Mouse (Mus musculus) neural tube, embryonic 13.5 days (tissue): ENCODE results near the gene Bcl2l15. TPM values are rescaled to one million over a fixed set of nuclear protein-coding genes. Genes with fewer than 3 reads are reported as not detected.
"Not testable (repeated sequence)": the region's sequence is repeated elsewhere in the genome, so short reads cannot be mapped to it uniquely, and the experiment has no call there.

Source experiments
- ATAC-seq: fragments of 200-750 bp; cut with Nextera tagmentation; 2 replicates; pipeline ENCODE4 v1.8.0; 2017; ENCODE audit warnings: low read depth, mild to moderate bottlenecking, moderate TSS enrichment, moderate library complexity
- H3K27ac ChIP-seq: fragments of 300-500 bp; sonication (generic); replicated peaks from 2 replicates; pipeline ENCODE4 v1.5.1; 2015; ENCODE audit warnings: moderate library complexity, mild to moderate bottlenecking, inconsistent platforms
- H3K27me3 ChIP-seq: fragments of 300-500 bp; sonication (generic); 2 replicates; pipeline ENCODE4 v1.6.1; 2015; ENCODE audit warnings: mild to moderate bottlenecking, inconsistent platforms
- H3K36me3 ChIP-seq: fragments of 300-500 bp; sonication (generic); 2 replicates; pipeline ENCODE4 v1.6.1; 2015; ENCODE audit warnings: mild to moderate bottlenecking, inconsistent platforms
- H3K4me1 ChIP-seq: fragments of 300-500 bp; sonication (generic); replicated peaks from 2 replicates; pipeline ENCODE4 v1.6.1; 2015; ENCODE audit warnings: inconsistent platforms
- H3K4me2 ChIP-seq: fragments of 300-500 bp; sonication (generic); 2 replicates; pipeline ENCODE4 v1.6.1; 2015; ENCODE audit warnings: inconsistent platforms, mild to moderate bottlenecking, moderate library complexity
- H3K4me3 ChIP-seq: fragments of 300-500 bp; sonication (generic); 2 replicates; pipeline ENCODE4 v1.5.1; 2015; ENCODE audit warnings: mild to moderate bottlenecking, inconsistent platforms
- H3K9ac ChIP-seq: fragments of 300-500 bp; sonication (generic); 2 replicates; pipeline ENCODE4 v1.6.1; 2015; ENCODE audit warnings: moderate library complexity, mild to moderate bottlenecking, inconsistent platforms
- H3K9me3 ChIP-seq: fragments of 300-500 bp; sonication (generic); 2 replicates; pipeline ENCODE4 v1.6.1; 2016; ENCODE audit warnings: inconsistent platforms
- whole genome bisulfite sequencing: fragments of 180-500 bp; shearing (Covaris S2); methylation state at CpG from one replicate; pipeline ENCODE4 v1.1.7; 2015; 5-methylcytosine and 5-hydroxymethylcytosine counted together
- polyA plus RNA-seq: library from polyadenylated mRNA; unstranded; fragments of >200 nt; fragmentation: Nextera tagmentation; extraction: Ambion mirVana; gene quantifications from 2 replicates; pipeline ENCODE4 v1.2.1, GENCODE M21; 2015

Gene Bcl2l15
- polyA plus RNA-seq = 0.50 and 0.79 TPM in 2 replicates

GRCm38 (mm10) chr3:103832426-103832825 lies at the start of gene Bcl2l15:
Bcl2l15 (plus strand) TSS chr3:103832601.
- ATAC-seq = no peak
- no peak within 1 kb of the TSS for H3K4me2 ChIP-seq
- no peaks in the 10 kb centered on the region for H3K36me3 ChIP-seq
- H3K27ac ChIP-seq = no peak within 1 kb of the TSS
- H3K9me3 ChIP-seq = no peaks in the 10 kb centered on the region
- no peaks in the 10 kb centered on the region for H3K27me3 ChIP-seq
- no peak within 1 kb of the TSS for H3K4me3 ChIP-seq
- H3K4me1 ChIP-seq = no peaks in the 10 kb centered on the region
- H3K9ac ChIP-seq = no peak within 1 kb of the TSS

GRCm38 (mm10) chr3:103782844-103783609 lies 49.4 kb upstream of the Bcl2l15 start:
- 90% methylated on average over 4 of the region's 4 CpGs for WGBS
- Histone ChIP-seq H3K36me3 (peaks cover 2% of the 10 kb centered on the region; the same call in 1 of the 2 replicates), H3K27ac (no peak overlapping the region), H3K4me2 (no peak overlapping the region), H3K9ac (no peak overlapping the region), H3K27me3 (no peaks in the 10 kb centered on the region), H3K4me3 (no peak overlapping the region), H3K4me1 (peaks cover 17% of the 10 kb centered on the region), H3K9me3 (no peaks in the 10 kb centered on the region)
- no peak for ATAC-seq

- Histone ChIP-seq H3K27ac (no peak overlapping the region), H3K4me1 (peaks cover 38% of the 10 kb centered on the region), H3K9ac (no peak overlapping the region), H3K9me3 (no peaks in the 10 kb centered on the region), H3K4me2 (no peak overlapping the region), H3K4me3 (no peak overlapping the region), H3K36me3 (no peaks in the 10 kb centered on the region), H3K27me3 (no peaks in the 10 kb centered on the region)
- WGBS = 56% methylated on average over 7 of the region's 7 CpGs
- no peak for ATAC-seq
Measured at GRCm38 (mm10) chr3:103787225-103787624, 45.2 kb upstream of the Bcl2l15 start.

- H3K9me3 ChIP-seq = no peaks in the 10 kb centered on the region
- 87% methylated on average over 7 of the region's 7 CpGs for WGBS
- peak overlapping the region; percentile 94; the same call in 1 of the 2 replicates for H3K4me3 ChIP-seq
- peaks cover 8% of the 10 kb centered on the region; the same call in 1 of the 2 replicates for H3K27me3 ChIP-seq
- no peak overlapping the region for H3K9ac ChIP-seq
- peaks cover 38% of the 10 kb centered on the region for H3K4me1 ChIP-seq
- H3K27ac ChIP-seq = 0 out of 2 replicates have a peak overlapping the region, but pooled peaks have one; percentile 23
- peak overlapping the region; percentile 88 for H3K4me2 ChIP-seq
- no peak for ATAC-seq
- no peaks in the 10 kb centered on the region for H3K36me3 ChIP-seq
Measured at GRCm38 (mm10) chr3:103789096-103789495, 43.3 kb upstream of the Bcl2l15 start.

GRCm38 (mm10) chr3:103789891-103790345 lies 42.5 kb upstream of the Bcl2l15 start:
- Histone ChIP-seq H3K36me3 (no peaks in the 10 kb centered on the region), H3K4me3 (peak overlapping the region; percentile 94), H3K9ac (peak overlapping the region; percentile 96), H3K4me1 (peaks cover 38% of the 10 kb centered on the region), H3K9me3 (no peaks in the 10 kb centered on the region), H3K27ac (peak overlapping the region; percentile 95), H3K4me2 (peak overlapping the region; percentile 88), H3K27me3 (peaks cover 11% of the 10 kb centered on the region; the same call in 1 of the 2 replicates)
- WGBS = 3% methylated on average over 14 of the region's 14 CpGs
- ATAC-seq = no peak

- Histone ChIP-seq H3K4me3 (peak overlapping the region; percentile 94), H3K4me1 (peaks cover 32% of the 10 kb centered on the region), H3K27me3 (peaks cover 11% of the 10 kb centered on the region; the same call in 1 of the 2 replicates), H3K36me3 (no peaks in the 10 kb centered on the region), H3K4me2 (peak overlapping the region; percentile 88), H3K27ac (peak overlapping the region; percentile 95), H3K9ac (peak overlapping the region; percentile 96), H3K9me3 (no peaks in the 10 kb centered on the region)
- ATAC-seq = peak; percentile 86
- under 1% methylated on average over 61 of the region's 61 CpGs for WGBS
Measured at GRCm38 (mm10) chr3:103790346-103791145, 41.9 kb upstream of the Bcl2l15 start.

- Histone ChIP-seq H3K9me3 (no peaks in the 10 kb centered on the region), H3K4me3 (peak within 1 kb of the TSS; percentile 94), H3K27ac (peak within 1 kb of the TSS; percentile 95), H3K9ac (peak within 1 kb of the TSS; percentile 96), H3K4me2 (peak within 1 kb of the TSS; percentile 88), H3K27me3 (peaks cover 19% of the 10 kb centered on the region; the same call in 1 of the 2 replicates), H3K4me1 (peaks cover 32% of the 10 kb centered on the region), H3K36me3 (no peaks in the 10 kb centered on the region)
- peak; percentile 97 for ATAC-seq
- 10% methylated on average over 49 of the region's 49 CpGs for WGBS
Measured at GRCm38 (mm10) chr3:103791230-103792110, 40.9 kb upstream of the Bcl2l15 start, which contains the start of gene Hipk1. Hipk1 (minus strand) TSS chr3:103791563.

- Histone ChIP-seq H3K27me3 (peaks cover 23% of the 10 kb centered on the region; the same call in 1 of the 2 replicates), H3K27ac (peak overlapping the region; percentile 95; the same call in 1 of the 2 replicates), H3K4me3 (peak overlapping the region; percentile 94; the same call in 1 of the 2 replicates), H3K4me2 (peak overlapping the region; percentile 88), H3K9ac (peak overlapping the region; percentile 96; the same call in 1 of the 2 replicates), H3K4me1 (peaks cover 31% of the 10 kb centered on the region)
- not testable (repeated sequence) for H3K36me3 ChIP-seq, ATAC-seq, H3K9me3 ChIP-seq
- WGBS = 77% methylated on average over 5 of the region's 5 CpGs
Measured at GRCm38 (mm10) chr3:103792111-103792406, 40.3 kb upstream of the Bcl2l15 start.

GRCm38 (mm10) chr3:103792566-103792965 lies 39.8 kb upstream of the Bcl2l15 start:
- Histone ChIP-seq H3K36me3 (no peaks in the 10 kb centered on the region), H3K27me3 (peaks cover 23% of the 10 kb centered on the region; the same call in 1 of the 2 replicates), H3K4me3 (no peak overlapping the region), H3K4me1 (peaks cover 28% of the 10 kb centered on the region), H3K9ac (no peak overlapping the region), H3K27ac (no peak overlapping the region), H3K9me3 (no peaks in the 10 kb centered on the region), H3K4me2 (no peak overlapping the region)
- WGBS = 85% methylated on average over 1 of the region's 1 CpGs
- ATAC-seq = no peak

GRCm38 (mm10) chr3:103796389-103796788 lies 36.0 kb upstream of the Bcl2l15 start:
- Histone ChIP-seq H3K4me2 (no peak overlapping the region), H3K36me3 (0 out of 2 replicates have a peak, but pooled peaks cover 7% of the 10 kb centered on the region), H3K9ac (no peak overlapping the region), H3K27me3 (peaks cover 23% of the 10 kb centered on the region; the same call in 1 of the 2 replicates), H3K9me3 (no peaks in the 10 kb centered on the region), H3K4me1 (peaks cover 6% of the 10 kb centered on the region; the same call in 1 of the 2 replicates), H3K27ac (no peak overlapping the region), H3K4me3 (no peak overlapping the region)
- 63% methylated on average over 2 of the region's 2 CpGs for WGBS
- ATAC-seq = no peak

GRCm38 (mm10) chr3:103799507-103799906 lies 32.9 kb upstream of the Bcl2l15 start:
- ATAC-seq = no peak
- no peak overlapping the region for H3K9ac ChIP-seq
- H3K4me2 ChIP-seq = no peak overlapping the region
- no peaks in the 10 kb centered on the region for H3K9me3 ChIP-seq
- H3K4me3 ChIP-seq = no peak overlapping the region
- 81% methylated on average over 2 of the region's 2 CpGs for WGBS
- no peak overlapping the region for H3K27ac ChIP-seq
- no peaks in the 10 kb centered on the region for H3K4me1 ChIP-seq
- 0 out of 2 replicates have a peak, but pooled peaks cover 12% of the 10 kb centered on the region for H3K27me3 ChIP-seq
- peaks cover 34% of the 10 kb centered on the region for H3K36me3 ChIP-seq
